Mouse (Mus musculus): ENCODE results near the gene Aoah.

Aoah gene

GRCm38 (mm10) chr13:20793901-20794300 lies at the start of gene Aoah:
Gene Aoah (plus strand): TSS chr13:20794113.
- DNase-seq (ENCODE audit: low read depth, low spot score) = no peak

DNA sequence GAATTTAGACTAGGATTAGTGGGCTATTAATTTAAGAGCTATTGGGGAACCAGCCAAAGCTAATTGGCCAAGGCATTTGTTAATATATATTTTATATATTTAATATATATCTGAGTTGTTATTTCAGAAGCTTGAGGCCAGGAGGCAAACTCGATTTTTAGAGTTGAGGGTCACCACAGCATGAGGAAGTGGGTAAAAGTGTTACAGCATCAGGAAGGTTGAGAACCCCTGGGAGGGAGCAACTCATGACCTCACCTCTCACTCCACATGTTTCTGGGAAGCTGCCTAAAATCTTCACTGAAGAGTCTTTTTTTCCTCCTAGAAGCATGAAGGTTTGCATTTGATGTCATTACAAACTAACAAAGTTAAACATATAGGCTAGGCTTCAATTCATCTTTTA lies 39.1 kb upstream of the Aoah start:
- no peak for DNase-seq (ENCODE audit: low read depth, low spot score)

DNA sequence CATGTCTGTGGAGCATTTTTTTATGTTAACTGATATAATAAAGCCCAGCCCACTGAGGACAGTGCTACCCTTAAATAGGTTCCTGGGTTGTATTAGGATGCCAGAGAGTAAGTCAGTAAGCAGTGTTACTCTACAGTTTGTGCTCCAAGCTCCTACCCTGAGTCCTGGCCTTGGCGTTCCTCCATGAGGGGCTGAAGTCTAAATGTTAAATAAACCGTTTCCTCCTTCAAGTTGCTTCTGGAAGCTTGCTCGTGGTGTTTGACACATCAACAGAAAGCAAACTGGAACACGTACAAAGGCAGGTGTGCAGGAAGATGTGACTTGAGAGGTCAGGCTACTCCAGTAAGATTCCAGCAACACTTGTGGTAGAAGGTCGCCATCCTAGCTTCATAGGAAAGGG lies 10.3 kb upstream of the Aoah start:
- no peak for DNase-seq (ENCODE audit: low read depth, low spot score)

DNA sequence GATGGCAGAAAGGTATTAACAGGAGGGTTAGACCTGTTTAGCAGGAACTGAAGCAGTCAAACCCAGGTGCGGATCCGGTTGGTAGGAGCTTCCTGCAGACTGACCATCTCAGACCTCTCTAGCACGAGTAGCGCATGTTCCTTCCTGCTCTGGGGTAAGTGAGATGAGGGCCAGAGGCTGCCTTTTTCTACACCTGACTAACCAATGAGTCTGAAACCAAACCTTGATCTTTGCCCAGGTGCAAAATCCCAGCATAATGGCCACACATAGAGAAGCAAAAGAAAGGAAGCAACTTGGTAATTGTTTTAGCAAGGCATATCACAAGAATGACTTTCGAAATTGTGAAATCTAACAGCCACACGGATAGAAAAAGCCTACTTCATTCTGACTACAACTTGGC lies 9.9 kb upstream of the Aoah start:
- DNase-seq (ENCODE audit: low read depth, low spot score) = no peak

DNA sequence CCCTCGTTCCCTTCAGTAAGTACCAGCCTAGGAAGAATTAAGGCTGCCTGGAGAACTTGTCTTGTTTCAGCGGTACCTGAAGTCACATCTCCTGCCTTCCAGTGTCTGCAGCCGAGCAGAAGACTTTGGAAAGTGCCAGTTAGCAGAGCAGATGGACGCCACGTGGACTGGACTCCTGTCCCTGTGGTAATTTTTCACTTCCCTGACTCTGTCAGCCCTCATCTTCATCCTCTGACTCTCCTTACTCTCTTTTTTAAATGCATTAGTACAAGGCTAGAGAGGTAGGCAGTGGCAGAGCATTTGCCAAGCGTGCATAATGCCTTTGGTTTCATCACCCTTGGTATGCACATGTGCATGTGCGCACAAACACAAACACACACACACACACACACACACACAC lies 8.0 kb upstream of the Aoah start:
- DNase-seq (ENCODE audit: low read depth, low spot score) = no peak

DNA sequence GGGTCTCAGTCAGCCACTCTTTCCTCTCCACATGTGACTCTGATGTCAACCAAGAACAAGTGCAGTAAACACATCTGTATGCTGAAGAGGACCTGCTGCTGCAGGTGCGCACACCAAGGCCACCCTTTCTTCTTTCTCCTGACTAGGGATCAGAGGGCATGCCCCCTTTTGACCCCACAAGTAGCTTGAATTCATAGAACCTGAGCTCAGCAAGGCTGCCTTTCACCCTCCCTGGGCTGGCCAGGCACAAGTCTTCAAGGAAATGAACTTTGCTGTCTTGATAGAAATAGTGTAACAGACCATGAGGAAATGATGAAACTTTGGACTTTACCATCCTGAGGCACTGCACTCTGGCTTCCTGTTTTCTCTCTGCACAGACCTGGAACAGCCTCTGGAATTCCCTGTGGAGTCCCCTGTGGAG lies 7.1 kb upstream of the Aoah start:
- no peak for DNase-seq (ENCODE audit: low read depth, low spot score)

DNA sequence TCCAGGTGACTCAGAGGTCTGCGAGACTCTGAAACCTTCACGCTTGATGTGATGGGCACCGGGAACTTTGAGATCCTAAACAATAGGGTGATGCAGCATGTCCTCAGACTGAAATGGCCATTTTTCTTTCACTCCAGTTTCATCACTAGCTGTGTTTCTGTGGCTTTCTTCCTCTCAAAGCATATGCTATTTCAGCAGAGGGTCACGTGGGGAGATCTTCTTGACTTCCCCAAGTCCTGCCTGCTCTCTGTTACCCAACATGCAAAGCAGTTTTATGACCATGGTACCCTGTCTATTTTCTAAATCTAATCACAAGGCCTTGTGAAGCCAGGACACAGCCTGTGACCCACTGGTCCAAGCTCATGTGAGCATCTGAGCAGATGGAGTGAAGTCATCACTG lies 6.0 kb upstream of the Aoah start:
- DNase-seq (ENCODE audit: low read depth, low spot score) = no peak

DNA sequence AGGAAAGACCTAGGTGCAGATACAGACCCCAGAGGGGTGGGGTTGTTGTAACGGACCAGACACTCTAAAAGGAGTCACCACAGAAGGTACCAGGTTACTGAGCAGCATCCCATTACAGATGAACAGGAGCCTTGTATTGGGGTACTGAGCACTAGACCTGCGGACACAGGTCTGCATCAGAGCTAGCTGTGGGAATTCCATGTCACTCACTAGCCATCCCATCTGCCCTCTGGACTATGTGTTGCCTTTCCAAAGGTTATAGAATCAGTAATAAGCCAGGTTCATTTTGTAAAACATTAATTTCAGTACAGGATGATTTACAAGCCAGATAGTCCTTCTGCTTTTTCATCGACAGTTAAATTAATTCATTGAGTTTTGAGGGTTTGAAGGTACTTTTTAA lies 2.7 kb downstream of the Aoah start:
- DNase-seq (ENCODE audit: low read depth, low spot score) = no peak

GRCm38 (mm10) chr13:20798536-20798935 lies 4.6 kb downstream of the Aoah start:
- DNase-seq (ENCODE audit: low read depth, low spot score) = no peak

GRCm38 (mm10) chr13:20799772-20800171 lies 5.9 kb downstream of the Aoah start:
- no peak for DNase-seq (ENCODE audit: low read depth, low spot score)

GRCm38 (mm10) chr13:20800569-20800968 lies 6.7 kb downstream of the Aoah start:
- DNase-seq (ENCODE audit: low read depth, low spot score) = no peak

GRCm38 (mm10) chr13:20811782-20812406 lies 18.0 kb downstream of the Aoah start:
- DNase-seq (ENCODE audit: low read depth, low spot score) = no peak

DNA sequence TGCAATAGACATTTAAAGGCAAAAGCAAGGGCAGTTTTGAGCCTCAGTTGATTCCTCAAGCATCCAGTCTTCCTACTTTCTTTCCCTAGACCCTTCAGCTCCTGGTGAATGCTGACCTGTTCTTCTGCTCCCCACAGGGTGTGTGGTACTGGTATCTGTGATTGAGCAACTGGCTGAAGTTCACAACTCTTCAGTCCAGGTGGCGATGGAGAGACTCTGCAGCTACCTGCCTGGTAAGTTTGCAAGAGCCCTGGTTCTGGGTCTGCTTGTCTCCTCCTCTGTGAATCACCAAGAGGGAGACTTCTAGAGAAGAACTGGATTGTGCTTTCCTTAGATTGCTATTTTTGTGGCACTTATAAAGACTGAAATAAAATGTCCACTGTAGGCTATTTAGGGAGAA lies 22.5 kb downstream of the Aoah start:
- no peak for DNase-seq (ENCODE audit: low read depth, low spot score)

GRCm38 (mm10) chr13:20820712-20821328 lies 26.9 kb downstream of the Aoah start:
- no peak for DNase-seq (ENCODE audit: low read depth, low spot score)

DNA sequence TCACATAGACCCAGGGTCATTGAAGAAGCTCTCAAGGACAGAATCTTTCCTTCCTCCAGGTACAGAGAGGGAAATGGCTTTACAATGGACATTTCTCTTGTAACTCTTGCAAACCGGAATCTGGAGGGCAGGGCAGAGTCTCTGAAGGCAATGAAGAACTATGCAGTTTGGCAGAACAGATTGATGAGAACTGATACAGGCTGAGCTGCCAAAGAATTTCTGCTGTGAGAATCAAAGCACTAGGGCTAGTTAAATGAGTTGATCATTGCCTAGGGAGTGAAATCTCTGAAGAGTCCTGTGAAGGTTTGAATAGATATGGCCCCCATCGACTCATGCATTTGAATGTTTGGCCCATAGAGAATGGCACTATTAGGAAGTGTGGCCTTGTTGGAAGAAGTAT lies 34.8 kb downstream of the Aoah start:
- no peak for DNase-seq (ENCODE audit: low read depth, low spot score)

GRCm38 (mm10) chr13:20829181-20829900 lies 35.4 kb downstream of the Aoah start:
- DNase-seq (ENCODE audit: low read depth, low spot score) = no peak

DNA sequence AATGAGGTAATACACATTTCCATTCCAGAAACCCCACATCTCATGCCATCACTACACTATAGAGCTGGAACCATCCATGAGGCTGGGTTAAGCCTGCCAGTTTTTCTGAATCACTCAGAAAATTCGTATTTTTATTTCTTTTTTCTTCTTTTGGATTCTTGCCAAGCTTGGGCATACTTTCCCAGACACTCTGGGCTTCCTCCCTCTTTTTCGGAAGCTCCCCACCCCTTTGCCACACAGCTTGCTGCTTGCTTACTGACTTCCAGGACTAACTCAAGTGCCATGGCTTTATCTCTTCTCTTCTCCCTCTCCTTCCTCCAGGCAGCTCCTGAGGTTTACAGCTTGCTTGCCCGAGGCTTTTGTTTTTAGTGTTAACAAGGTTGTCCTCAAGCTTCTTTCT lies 62.0 kb downstream of the Aoah start:
- DNase-seq (ENCODE audit: low read depth, low spot score) = no peak

DNA sequence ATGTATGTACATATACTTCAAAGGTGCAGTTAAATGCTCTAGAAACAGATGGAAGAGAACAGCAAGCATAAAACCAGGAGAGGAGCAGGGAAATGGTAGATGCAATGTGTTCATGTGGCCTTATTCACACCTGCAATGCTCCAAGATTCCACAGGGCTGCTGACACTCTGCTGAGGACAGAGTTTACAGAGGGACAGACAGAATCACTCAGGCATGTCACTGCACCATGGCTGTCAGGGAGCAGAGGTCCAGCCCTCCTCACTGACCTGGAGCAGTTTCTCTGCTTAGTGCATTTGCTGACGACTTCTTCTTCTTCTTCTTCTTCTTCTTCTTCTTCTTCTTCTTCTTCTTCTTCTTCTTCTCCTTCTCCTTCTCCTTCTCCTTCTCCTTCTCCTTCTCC lies 105.5 kb downstream of the Aoah start:
- no peak for DNase-seq (ENCODE audit: low read depth, low spot score)

GRCm38 (mm10) chr13:20900396-20900971 lies 106.6 kb downstream of the Aoah start:
- no peak for DNase-seq (ENCODE audit: low read depth, low spot score)

DNA sequence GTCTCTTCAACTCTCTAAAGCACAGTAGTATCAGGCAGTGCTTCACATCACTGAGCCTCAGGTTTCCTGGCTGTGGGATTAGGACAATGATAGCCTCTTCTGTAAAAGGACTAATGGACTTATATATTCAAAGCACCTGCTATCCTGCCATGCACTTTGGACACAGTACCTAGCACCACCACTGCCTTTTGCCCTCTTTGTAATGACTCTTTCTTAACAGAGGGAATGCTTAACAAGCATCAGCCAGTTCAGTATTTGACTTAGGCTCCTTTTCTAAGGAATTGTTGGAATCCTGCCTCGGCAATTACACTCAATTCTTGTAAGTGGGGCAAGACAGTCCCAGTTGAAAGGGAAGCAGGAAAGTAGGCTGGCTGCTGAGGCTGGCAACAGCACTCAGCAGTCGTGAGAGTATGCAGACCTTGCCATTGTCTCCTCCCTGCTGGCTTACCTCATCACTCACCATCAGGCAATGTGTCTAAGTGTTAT lies 107.1 kb downstream of the Aoah start:
- DNase-seq (ENCODE audit: low read depth, low spot score) = no peak

DNA sequence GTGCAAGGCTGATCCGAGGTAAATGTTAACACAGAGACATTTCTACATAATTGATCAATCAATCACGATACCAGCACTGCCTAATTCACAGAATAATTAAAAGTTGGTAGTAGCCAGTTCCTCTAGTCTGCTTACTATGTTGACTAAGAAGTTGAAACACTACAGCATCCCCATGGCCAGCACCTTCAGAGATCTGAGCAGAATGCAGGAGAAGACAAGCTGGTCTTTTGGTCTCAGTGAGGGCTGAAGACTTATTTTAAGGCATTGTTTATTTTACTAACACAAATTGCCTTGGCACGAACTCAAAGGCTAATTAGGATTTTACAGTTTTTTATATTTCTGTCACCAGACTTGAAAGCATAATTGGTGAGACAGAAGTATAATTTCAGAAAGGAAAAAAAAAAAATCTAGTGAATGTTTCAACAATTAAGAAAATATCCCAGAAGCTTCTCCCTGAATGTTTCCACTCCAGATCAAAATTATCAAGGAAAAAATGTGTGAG lies 107.8 kb downstream of the Aoah start:
- DNase-seq (ENCODE audit: low read depth, low spot score) = peak; percentile 63

- DNase-seq (ENCODE audit: low read depth, low spot score) = no peak
These were observed 110.2 kb downstream of the Aoah start for GRCm38 (mm10) chr13:20904118-20904517.
